Mouse (Mus musculus): Measurements from ENCODE around the gene Eva1c. TPM values are rescaled to one million over a fixed set of nuclear protein-coding genes. Genes with fewer than 3 reads are reported as not detected.

Eva1c gene
- polyA plus RNA-seq, 1 experiment from 2014 or later, result 2.5 TPM

DNA sequence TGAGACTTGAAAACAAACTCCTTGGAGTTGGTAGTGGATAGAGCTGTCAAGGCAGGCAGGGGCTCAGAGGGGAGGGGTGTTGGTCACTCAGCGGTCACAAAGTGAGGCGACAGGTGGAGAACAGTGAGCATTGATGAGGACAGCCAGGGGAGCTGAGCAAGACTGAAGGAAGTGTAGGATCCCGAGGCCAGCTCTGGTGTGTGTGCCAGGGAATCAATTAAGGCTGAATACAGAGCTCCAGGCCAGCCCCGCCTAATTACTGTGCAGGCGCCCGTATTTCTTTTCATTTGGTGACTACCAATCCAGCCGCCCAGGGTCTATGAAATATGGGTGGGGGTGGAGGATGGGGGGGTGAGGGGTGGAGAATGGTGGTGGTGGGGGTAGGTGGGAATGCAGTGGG lies 24.4 kb downstream of the Eva1c start:
- H3K36me3 ChIP-seq (replicated peaks), result no peaks in the 10 kb centered on the region
- WGBS, result 65% methylated on average over 7 of the region's 7 CpGs
- no peak overlapping the region for H3K4me3 ChIP-seq
- no peaks in the 10 kb centered on the region for H3K27me3 ChIP-seq (replicated peaks)
- H3K9me3 ChIP-seq, result no peaks in the 10 kb centered on the region
- no peak for ATAC-seq (replicated peaks)
- H3K4me2 ChIP-seq, result no peak overlapping the region
- no peak overlapping the region for H3K27ac ChIP-seq
- H3K4me1 ChIP-seq, result no peaks in the 10 kb centered on the region
- H3K9ac ChIP-seq, result no peak overlapping the region

DNA sequence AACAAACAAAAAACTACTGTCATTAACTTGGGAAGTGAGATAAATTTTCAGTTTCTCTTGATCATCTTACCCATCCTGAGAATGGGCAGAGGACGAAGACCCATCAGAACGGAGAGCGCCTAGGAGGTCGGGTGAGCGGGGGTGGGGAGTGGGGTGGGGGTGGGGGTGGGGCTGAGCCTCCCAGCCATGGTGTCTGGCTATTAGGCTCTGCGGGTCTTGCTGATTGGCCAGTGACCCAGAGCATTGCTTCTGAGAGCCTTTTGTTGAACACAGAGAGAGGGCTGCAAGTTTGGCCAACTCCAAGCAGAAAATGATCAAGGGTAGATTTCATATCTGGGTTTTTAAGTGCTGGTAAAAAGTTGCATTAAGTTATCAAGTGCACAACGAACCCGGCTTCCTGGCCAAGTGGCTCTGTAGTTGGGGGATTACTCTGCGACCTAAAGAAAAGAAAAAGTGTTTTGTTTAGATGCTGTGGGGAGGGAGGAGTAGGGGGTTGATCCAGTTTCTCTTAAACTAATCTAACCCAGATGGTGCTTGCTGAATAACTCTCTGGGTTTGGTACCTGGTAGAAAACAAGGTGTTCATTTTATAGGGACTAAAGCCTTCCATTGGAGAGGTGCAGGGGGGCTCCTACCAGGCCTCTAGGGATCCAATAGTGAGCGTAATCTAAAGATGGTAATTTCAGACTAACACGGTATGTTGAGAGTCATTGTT lies 25.3 kb downstream of the Eva1c start:
- no peak overlapping the region for H3K9ac ChIP-seq
- no peak for ATAC-seq (replicated peaks)
- H3K27me3 ChIP-seq (replicated peaks), result no peaks in the 10 kb centered on the region
- no peak overlapping the region for H3K4me2 ChIP-seq
- WGBS, result 55% methylated on average over 11 of the region's 11 CpGs
- H3K9me3 ChIP-seq, result no peaks in the 10 kb centered on the region
- H3K27ac ChIP-seq, result no peak overlapping the region
- no peaks in the 10 kb centered on the region for H3K36me3 ChIP-seq (replicated peaks)
- no peaks in the 10 kb centered on the region for H3K4me1 ChIP-seq
- H3K4me3 ChIP-seq, result no peak overlapping the region

DNA sequence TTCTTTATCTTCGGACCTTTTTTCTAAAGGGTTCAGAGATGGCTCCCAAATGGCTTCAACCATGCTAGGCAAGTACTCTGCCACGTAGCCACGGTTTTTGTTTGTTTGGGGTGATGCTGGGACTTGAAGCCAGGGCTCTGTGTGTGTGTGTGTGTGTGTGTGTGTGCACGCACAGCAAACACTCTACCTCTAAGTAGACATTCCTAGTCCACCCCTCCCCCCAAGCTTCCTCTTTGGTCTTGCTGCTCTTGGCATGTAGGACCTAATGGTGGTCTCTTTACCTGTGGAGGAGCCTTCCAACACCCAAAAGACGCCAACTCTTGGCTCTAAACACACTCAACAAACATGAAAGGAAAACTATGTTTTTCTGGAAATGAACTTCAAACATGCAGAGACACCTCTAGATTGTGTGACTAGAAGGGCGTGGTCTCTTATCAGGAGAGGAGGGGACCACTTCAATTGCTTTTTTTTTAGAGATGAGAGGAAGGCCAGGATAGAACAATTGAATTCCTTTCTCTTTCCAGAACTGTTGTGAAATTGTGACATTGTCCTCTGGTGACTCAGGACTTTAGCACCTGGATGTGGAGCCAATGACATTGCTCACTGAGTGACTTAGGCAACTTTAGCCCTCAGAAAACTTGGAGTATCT lies 30.2 kb downstream of the Eva1c start:
- no peaks in the 10 kb centered on the region for H3K9me3 ChIP-seq
- WGBS, result 89% methylated on average over 6 of the region's 6 CpGs
- H3K4me1 ChIP-seq, result no peaks in the 10 kb centered on the region
- no peak overlapping the region for H3K4me3 ChIP-seq
- H3K4me2 ChIP-seq, result no peak overlapping the region
- H3K36me3 ChIP-seq (replicated peaks), result no peaks in the 10 kb centered on the region
- no peak for ATAC-seq (replicated peaks)
- no peaks in the 10 kb centered on the region for H3K27me3 ChIP-seq (replicated peaks)
- no peak overlapping the region for H3K27ac ChIP-seq
- no peak overlapping the region for H3K9ac ChIP-seq

DNA sequence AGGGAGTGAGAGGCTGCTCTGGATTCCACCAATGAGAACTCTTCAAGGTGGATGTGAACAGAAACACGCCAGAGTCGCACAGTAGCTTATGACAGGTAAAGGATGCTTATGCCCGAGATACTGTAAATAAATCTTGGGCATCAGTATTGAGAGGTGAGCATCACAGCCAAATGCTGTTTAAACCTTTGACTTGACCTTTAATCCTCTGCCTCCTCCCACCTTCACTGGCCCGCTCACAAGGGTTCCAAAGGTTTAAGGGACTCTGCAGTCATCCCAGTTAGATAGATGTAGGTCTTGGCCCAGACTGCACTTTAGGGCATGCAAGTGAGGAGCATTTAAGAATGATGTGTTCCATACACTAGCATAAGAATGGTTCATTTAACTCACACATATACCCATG lies 31.7 kb downstream of the Eva1c start:
- Histone ChIP-seq H3K4me1 (no peaks in the 10 kb centered on the region), H3K9ac (no peak overlapping the region), H3K27me3 (replicated peaks) (no peaks in the 10 kb centered on the region), H3K4me3 (no peak overlapping the region), H3K9me3 (no peaks in the 10 kb centered on the region), H3K36me3 (replicated peaks) (no peaks in the 10 kb centered on the region), H3K4me2 (no peak overlapping the region), H3K27ac (no peak overlapping the region)
- no peak for ATAC-seq (replicated peaks)
- WGBS, result 83% methylated on average over 4 of the region's 4 CpGs

DNA sequence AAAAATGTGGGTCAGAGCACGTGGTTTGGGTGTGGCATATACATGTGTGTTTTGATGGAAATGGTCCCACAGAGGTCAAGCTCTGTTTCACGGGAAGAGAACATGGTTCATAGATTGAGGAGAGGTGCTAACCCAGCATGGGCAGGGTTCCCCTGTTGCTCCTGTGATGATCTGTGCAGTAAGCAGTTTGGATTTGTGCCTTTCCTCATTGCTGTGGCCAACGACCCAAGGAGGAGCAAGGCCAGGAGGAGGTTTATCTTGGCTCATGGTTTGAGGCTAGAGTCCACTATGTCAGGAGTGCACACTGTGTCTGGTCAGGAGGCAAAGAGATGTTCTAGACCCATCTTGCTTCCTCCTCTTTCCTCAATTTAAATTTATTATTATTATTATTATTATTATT lies 36.5 kb downstream of the Eva1c start:
- no peaks in the 10 kb centered on the region for H3K9me3 ChIP-seq
- H3K9ac ChIP-seq, result no peak overlapping the region
- H3K4me3 ChIP-seq, result no peak overlapping the region
- no peaks in the 10 kb centered on the region for H3K27me3 ChIP-seq (replicated peaks)
- H3K36me3 ChIP-seq (replicated peaks), result no peaks in the 10 kb centered on the region
- no peak overlapping the region for H3K27ac ChIP-seq
- H3K4me2 ChIP-seq, result no peak overlapping the region
- ATAC-seq (replicated peaks), result no peak
- WGBS, result 84% methylated on average over 3 of the region's 3 CpGs
- no peaks in the 10 kb centered on the region for H3K4me1 ChIP-seq

DNA sequence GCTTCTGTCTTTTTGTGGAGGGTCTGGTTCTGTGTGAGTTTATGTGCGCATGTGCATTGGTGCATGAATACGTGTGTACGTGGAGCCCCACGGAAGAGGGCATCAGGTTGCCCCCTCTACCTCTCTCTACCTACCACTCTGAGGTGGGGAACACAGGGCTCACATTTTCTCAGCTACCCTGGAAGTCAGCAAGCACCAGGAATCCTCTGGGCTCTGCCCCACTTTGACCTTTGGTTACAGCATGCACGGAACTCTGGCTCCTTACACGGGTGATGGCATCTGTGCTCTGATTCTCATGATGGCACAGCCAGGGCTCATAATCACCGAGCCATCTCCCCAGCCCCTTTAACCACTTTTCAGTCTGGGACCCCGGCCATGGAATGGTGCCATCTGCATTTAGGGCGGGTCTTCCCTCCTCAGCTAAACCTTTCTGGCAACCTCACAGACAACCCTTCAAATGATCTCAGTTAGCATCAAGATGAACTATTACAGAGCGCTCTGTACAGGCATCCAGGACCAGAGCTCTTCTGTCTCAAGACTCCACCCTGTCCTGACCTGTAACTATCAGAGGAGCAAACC lies 37.0 kb downstream of the Eva1c start:
- ATAC-seq (replicated peaks), result no peak
- no peaks in the 10 kb centered on the region for H3K9me3 ChIP-seq

DNA sequence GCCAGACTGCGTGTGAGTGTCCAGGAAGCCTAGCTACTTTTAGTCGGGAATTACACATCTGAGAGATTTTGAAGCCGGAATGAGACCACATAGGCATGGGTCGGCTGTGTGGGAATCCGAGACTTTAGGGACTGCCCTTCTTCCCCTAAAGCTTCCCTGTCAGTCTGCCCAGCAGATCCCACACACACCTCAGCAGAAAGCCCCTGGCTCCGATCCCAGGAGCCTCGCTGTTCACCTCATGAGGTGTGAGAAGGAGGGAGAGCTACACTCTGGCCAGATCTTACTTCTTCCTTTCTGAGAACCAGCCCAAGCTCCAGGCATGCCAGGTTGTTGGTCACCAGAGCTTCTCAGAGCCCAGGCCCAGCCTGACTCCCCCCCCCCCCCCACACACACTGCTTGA lies 38.2 kb downstream of the Eva1c start:
- H3K27ac ChIP-seq, result no peak overlapping the region
- no peak overlapping the region for H3K4me3 ChIP-seq
- 68% methylated on average over 7 of the region's 7 CpGs for WGBS
- no peaks in the 10 kb centered on the region for H3K4me1 ChIP-seq
- H3K9me3 ChIP-seq, result no peaks in the 10 kb centered on the region
- no peaks in the 10 kb centered on the region for H3K27me3 ChIP-seq (replicated peaks)
- no peak overlapping the region for H3K9ac ChIP-seq
- no peaks in the 10 kb centered on the region for H3K36me3 ChIP-seq (replicated peaks)
- ATAC-seq (replicated peaks), result no peak
- no peak overlapping the region for H3K4me2 ChIP-seq

More for the DNA sequence above, 37.0 kb downstream of the Eva1c start:
- Histone ChIP-seq H3K4me1 (no peaks in the 10 kb centered on the region), H3K4me3 (no peak overlapping the region), H3K27ac (no peak overlapping the region), H3K27me3 (replicated peaks) (no peaks in the 10 kb centered on the region), H3K4me2 (no peak overlapping the region), H3K36me3 (replicated peaks) (no peaks in the 10 kb centered on the region), H3K9ac (no peak overlapping the region)
- 88% methylated on average over 10 of the region's 10 CpGs for WGBS

DNA sequence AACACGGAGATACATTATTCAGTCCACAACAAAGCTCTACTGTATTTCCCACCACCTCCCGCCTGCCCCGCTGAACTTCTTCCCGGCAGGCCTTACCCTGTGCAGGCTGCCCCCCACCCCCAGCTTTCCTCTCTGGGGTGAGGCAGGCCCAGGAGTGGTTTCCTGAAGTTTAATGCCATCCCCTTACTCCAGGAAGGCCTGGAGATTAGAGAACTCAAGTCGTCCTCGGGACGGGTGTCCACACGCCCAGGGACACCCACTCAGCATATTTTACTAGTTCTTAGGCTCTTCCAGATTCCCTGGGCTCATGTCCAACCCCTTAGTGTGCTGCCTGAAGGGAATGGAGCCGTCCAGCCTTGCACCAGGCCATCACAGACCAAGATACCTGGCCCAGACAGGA lies 39.1 kb downstream of the Eva1c start:
- H3K4me3 ChIP-seq, result no peak overlapping the region
- WGBS, result 58% methylated on average over 9 of the region's 9 CpGs
- no peak overlapping the region for H3K4me2 ChIP-seq
- no peak for ATAC-seq (replicated peaks)
- H3K27me3 ChIP-seq (replicated peaks), result no peaks in the 10 kb centered on the region
- no peaks in the 10 kb centered on the region for H3K36me3 ChIP-seq (replicated peaks)
- H3K4me1 ChIP-seq, result no peaks in the 10 kb centered on the region
- no peak overlapping the region for H3K9ac ChIP-seq
- H3K9me3 ChIP-seq, result no peaks in the 10 kb centered on the region
- no peak overlapping the region for H3K27ac ChIP-seq

DNA sequence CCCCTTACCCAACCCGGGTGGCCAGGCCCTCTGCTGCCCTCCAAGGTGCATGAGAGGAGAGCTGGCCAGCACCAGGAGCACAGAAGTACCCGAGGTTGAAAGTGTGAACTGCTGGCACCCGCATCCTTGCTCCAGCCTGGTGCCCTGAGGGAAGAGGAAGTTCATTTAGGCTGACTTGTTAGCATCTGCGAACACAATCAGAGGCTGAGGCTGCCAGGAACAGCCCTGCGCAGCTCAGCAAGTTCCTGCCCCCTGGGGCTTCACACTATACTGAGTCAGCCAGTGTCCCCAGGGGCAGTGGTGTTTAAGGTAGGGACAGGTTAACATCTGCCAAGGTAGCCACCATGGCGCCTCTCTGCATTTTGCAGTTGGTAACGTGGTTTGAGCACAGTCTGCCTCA lies 41.6 kb downstream of the Eva1c start:
- WGBS, result 27% methylated on average over 7 of the region's 7 CpGs
- Histone ChIP-seq H3K4me2 (no peak overlapping the region), H3K27me3 (replicated peaks) (no peaks in the 10 kb centered on the region), H3K27ac (no peak overlapping the region), H3K9ac (no peak overlapping the region), H3K9me3 (no peaks in the 10 kb centered on the region), H3K4me3 (no peak overlapping the region), H3K36me3 (replicated peaks) (no peaks in the 10 kb centered on the region), H3K4me1 (0 out of 2 replicates have a peak, but pooled peaks cover 3% of the 10 kb centered on the region)
- ATAC-seq (replicated peaks), result no peak

DNA sequence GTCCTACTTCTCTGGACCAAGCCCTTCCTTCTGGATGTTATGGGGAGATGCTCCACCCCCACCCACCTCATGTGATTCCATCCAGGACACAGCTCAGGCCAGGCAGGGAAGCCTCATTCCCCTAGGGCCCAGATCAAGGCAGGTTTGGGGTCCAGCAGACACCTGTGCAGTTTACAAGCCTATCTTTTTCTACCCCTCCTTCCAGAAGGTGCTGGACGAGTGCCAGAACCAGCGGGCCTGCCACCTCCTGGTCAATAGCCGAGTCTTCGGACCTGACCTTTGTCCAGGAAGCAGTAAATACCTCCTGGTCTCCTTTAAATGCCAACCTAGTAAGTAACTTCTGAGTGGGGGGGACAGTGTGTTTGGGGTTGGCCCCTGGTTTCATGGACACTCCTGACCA lies 42.8 kb downstream of the Eva1c start:
- WGBS, result 87% methylated on average over 4 of the region's 4 CpGs
- Histone ChIP-seq H3K27me3 (replicated peaks) (no peaks in the 10 kb centered on the region), H3K4me1 (0 out of 2 replicates have a peak, but pooled peaks cover 3% of the 10 kb centered on the region), H3K27ac (no peak overlapping the region), H3K36me3 (replicated peaks) (no peaks in the 10 kb centered on the region), H3K4me2 (no peak overlapping the region), H3K9me3 (no peaks in the 10 kb centered on the region), H3K4me3 (no peak overlapping the region), H3K9ac (no peak overlapping the region)
- ATAC-seq (replicated peaks), result no peak

DNA sequence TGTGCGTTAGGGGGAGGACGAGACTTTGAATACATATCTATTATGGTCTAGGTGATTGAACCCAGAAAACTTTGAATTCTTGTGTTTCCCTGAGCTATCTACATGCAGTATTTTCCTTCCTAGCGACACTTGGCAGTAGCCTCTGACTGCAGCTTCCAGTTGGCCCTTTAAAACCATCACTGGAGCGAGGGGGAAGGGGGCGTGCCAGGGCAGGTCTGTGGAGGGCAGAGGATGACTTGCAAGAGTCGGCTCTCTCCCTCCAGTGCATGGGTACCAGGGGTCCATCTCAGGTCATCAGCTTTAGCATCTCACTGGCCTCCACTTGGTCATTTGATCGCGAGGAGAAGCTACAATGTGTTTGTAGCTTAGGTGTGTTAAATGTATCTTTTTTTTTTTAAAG lies 46.4 kb downstream of the Eva1c start:
- Histone ChIP-seq H3K4me1 (0 out of 2 replicates have a peak, but pooled peaks cover 3% of the 10 kb centered on the region), H3K36me3 (replicated peaks) (no peaks in the 10 kb centered on the region), H3K9me3 (no peaks in the 10 kb centered on the region), H3K27ac (no peak overlapping the region), H3K4me2 (no peak overlapping the region), H3K9ac (no peak overlapping the region), H3K4me3 (no peak overlapping the region), H3K27me3 (replicated peaks) (no peaks in the 10 kb centered on the region)
- ATAC-seq (replicated peaks), result no peak
- WGBS, result 72% methylated on average over 8 of the region's 8 CpGs

DNA sequence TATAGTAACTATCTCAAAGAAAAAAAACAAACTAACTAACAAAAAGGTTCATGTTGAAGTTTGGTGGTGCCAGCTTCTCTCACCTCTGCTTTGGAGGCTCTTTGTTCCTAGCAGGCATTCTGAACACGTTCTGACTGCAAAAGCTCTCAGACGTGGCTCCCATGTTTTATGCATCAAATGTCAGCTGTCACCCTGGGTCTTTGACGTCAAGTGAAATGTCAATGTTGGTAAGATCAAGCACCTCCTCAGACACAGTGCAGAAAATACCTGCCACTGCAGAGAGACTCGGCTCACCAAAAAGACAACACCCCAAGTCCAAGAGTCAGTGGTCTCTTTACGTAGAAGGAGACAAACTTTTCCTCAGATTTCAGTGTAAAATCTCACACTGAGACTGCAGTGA lies 48.0 kb downstream of the Eva1c start:
- no peak overlapping the region for H3K4me3 ChIP-seq
- no peak for ATAC-seq (replicated peaks)
- 0 out of 2 replicates have a peak, but pooled peaks cover 3% of the 10 kb centered on the region for H3K4me1 ChIP-seq
- no peak overlapping the region for H3K27ac ChIP-seq
- 40% methylated on average over 5 of the region's 5 CpGs for WGBS
- H3K36me3 ChIP-seq (replicated peaks), result no peaks in the 10 kb centered on the region
- H3K27me3 ChIP-seq (replicated peaks), result no peaks in the 10 kb centered on the region
- no peak overlapping the region for H3K9ac ChIP-seq
- H3K4me2 ChIP-seq, result no peak overlapping the region
- H3K9me3 ChIP-seq, result no peaks in the 10 kb centered on the region
